Comparison of ENCODE assay signal across 8 mouse cellular contexts in the genomic region with DNA sequence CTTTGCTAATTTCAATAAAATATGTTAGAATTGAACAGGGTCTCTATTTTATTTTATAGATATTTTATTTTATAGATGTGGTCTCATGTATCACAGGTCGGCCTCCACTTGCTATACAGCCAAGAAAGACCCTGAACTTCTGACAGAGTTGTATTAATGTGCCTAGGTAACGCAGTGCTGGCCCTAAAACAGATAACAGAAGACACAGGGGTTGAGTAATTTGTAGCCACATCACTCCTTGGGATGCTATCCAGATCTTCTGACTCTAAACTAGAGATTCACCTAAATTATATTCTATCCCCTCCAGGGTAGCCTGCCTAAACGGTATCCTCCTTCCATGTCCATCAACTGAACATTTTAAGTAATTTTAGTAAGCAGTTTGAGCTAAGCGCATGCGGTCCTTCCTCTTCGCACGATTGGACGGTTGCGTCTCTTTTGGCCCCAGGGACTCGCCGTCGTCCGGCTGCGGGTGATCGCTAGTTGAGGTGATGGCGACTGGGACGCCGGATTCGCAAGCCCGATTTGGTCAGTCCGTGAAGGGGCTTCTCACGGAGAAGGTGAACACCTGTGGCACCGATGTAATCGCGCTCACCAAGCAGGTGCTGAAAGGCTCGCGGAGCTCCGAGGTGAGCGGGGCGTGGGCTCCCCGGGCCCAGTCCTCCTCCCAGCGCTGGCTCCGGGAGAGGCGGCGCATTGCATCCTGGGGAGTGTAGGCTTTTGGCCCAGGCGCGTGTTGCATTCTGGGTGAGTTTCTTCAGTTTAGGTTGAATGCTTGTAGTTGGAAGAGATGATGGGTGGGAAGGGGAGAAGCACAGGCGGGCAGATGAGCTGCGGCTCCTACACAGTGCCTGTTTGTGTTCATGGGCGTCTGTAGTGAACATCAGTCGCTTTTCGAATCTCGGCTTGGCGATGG. TPM values are rescaled to one million over a fixed set of nuclear protein-coding genes. Genes with fewer than 3 reads are reported as not detected.
DNase-seq lines count a peak whose midpoint lies in the region; ATAC-seq and TF ChIP-seq lines count a peak whose summit lies in the region.

A gene (plus strand): TSS at position 447 of the 913 bp plus-strand sequence.

- no peak for TF ChIP-seq CTCF in bone marrow macrophage, adult 2 months (IDR thresholded peaks at IDR 0.05; ENCODE audit: low read depth, low read length)
- TF ChIP-seq CTCF in embryonic fibroblast, embryonic 13.5 days (IDR thresholded peaks at IDR 0.05; ENCODE audit: borderline replicate concordance, insufficient read depth, low read length) = no peak

- no peaks in the 10 kb centered on the region for H3K27me3 ChIP-seq in heart, embryonic 10.5 days (ENCODE audit: insufficient read depth, poor library complexity, severe bottlenecking)
- no peaks in the 10 kb centered on the region for H3K27me3 ChIP-seq in kidney, embryonic 15.5 days

- whole genome bisulfite sequencing in heart, embryonic 10.5 days = 3% methylated on average over 44 of the region's 44 CpGs
- WGBS in kidney, embryonic 15.5 days = 2% methylated on average over 44 of the region's 44 CpGs

- DNase-seq in A20 (ENCODE audit: low read depth, low spot score) (peak; percentile 92), liver (peak; percentile 85)
- peak; percentile 95 for DNase-seq in heart, embryonic 10.5 days (ENCODE audit: low spot score)
- peak; percentile 83 to 92 for DNase-seq in spleen, postnatal 4 days (ENCODE audit: low spot score in 2 of 2)

- H3K9ac ChIP-seq in kidney, embryonic 15.5 days = peak within 1 kb of the TSS; percentile 71

- H3K9me3 ChIP-seq in heart, embryonic 10.5 days = no peaks in the 10 kb centered on the region
- H3K9me3 ChIP-seq in kidney, embryonic 15.5 days (replicated peaks) = no peaks in the 10 kb centered on the region

- peak within 1 kb of the TSS; percentile 56; the same call in 1 of the 2 replicates for H3K27ac ChIP-seq in bone marrow macrophage, adult 2 months (ENCODE audit: insufficient read depth, low read depth, low read length)
- H3K27ac ChIP-seq in embryonic fibroblast, embryonic 13.5 days (ENCODE audit: insufficient read depth, low read length) = no peak within 1 kb of the TSS
- peak within 1 kb of the TSS; percentile 97 for H3K27ac ChIP-seq in heart, embryonic 10.5 days
- H3K27ac ChIP-seq in kidney, embryonic 15.5 days = peak within 1 kb of the TSS; percentile 88

- no peak for TF ChIP-seq POLR2A in bone marrow macrophage, adult 2 months (IDR thresholded peaks at IDR 0.05; ENCODE audit: borderline replicate concordance, low read depth, low read length)
- peak; percentile 74 for TF ChIP-seq POLR2A in embryonic fibroblast, embryonic 13.5 days (IDR thresholded peaks at IDR 0.05; ENCODE audit: low read depth, low read length)

- H3K4me1 ChIP-seq in bone marrow macrophage, adult 2 months (ENCODE audit: control insufficient read depth, insufficient read depth, low read length) = peaks cover 8% of the 10 kb centered on the region
- H3K4me1 ChIP-seq in embryonic fibroblast, embryonic 13.5 days (ENCODE audit: control insufficient read depth, insufficient read depth, low read length) = no peaks in the 10 kb centered on the region; the same call in 1 of the 2 replicates
- peaks cover 9% of the 10 kb centered on the region; the same call in 1 of the 2 replicates for H3K4me1 ChIP-seq in heart, embryonic 10.5 days
- peaks cover 10% of the 10 kb centered on the region for H3K4me1 ChIP-seq in kidney, embryonic 15.5 days

- H3K4me3 ChIP-seq in bone marrow macrophage, adult 2 months (ENCODE audit: insufficient read depth, low read length) = peak within 1 kb of the TSS; percentile 94
- H3K4me3 ChIP-seq in embryonic fibroblast, embryonic 13.5 days (ENCODE audit: insufficient read depth, low read length) = peak within 1 kb of the TSS; percentile 55
- H3K4me3 ChIP-seq in heart, embryonic 10.5 days = peak within 1 kb of the TSS; percentile 75
- H3K4me3 ChIP-seq in kidney, embryonic 15.5 days (replicated peaks) = peak within 1 kb of the TSS; percentile 77

- peak within 1 kb of the TSS; percentile 54 for H3K4me2 ChIP-seq in kidney, embryonic 15.5 days

- peak; percentile 95 for ATAC-seq in kidney, embryonic 15.5 days (replicated peaks; ENCODE audit: low FRiP score)
- peak; percentile 97 for ATAC-seq in monocyte, adult 5-6 weeks (replicated peaks; ENCODE audit: insufficient number of reproducible peaks, low FRiP score, low TSS enrichment, poor library complexity, severe bottlenecking)

- peaks cover 6% of the 10 kb centered on the region; the same call in 1 of the 2 replicates for H3K36me3 ChIP-seq in heart, embryonic 10.5 days
- peaks cover 6% of the 10 kb centered on the region; the same call in 1 of the 2 replicates for H3K36me3 ChIP-seq in kidney, embryonic 15.5 days

RNA-seq across cellular contexts. Expression of the gene that starts here (rescaled TPM):
- polyA plus RNA-seq in bone marrow macrophage, adult 2 months (2012; ENCODE audit: insufficient read depth, insufficient read length, missing spikeins) = 13.7 and 15.6 TPM in 2 replicates
- 10.1 and 13.0 TPM in 2 replicates for polyA plus RNA-seq in embryonic fibroblast, embryonic 13.5 days (2011; ENCODE audit: insufficient read length, low read depth, missing spikeins)
- 13.7 and 17.0 TPM in 2 replicates for polyA plus RNA-seq in heart, embryonic 10.5 days (2016; fragmentation: Nextera tagmentation; extraction: Ambion mirVana)
- polyA plus RNA-seq in kidney, embryonic 15.5 days (2015; fragmentation: Nextera tagmentation; extraction: Ambion mirVana) = 17.5 and 17.9 TPM in 2 replicates
- 10.0 to 20.7 TPM (median 12.4 TPM) in 3 replicates for total RNA-seq in monocyte, adult 5-6 weeks (2017)
